Mouse (Mus musculus) liver, embryonic 14.5 days (tissue): Measurements from ENCODE around the gene Tdrd12. TPM values are rescaled to one million over a fixed set of nuclear protein-coding genes. Genes with fewer than 3 reads are reported as not detected.

Experiments
- ATAC-seq: fragments of 200-750 bp; cut with Nextera tagmentation; 2 replicates; pipeline ENCODE4 v1.8.0; 2017; ENCODE audit warnings: moderate number of reproducible peaks, mild to moderate bottlenecking, moderate library complexity; ENCODE audit not compliant: insufficient read depth
- DNase-seq, 3 experiments: peaks; one replicate each; pipeline ENCODE4 v3.0.0-alpha.2; 2012 to 2013; ENCODE audit warnings: low read depth in 3 of 3, low spot score in 3 of 3
- H3K27ac ChIP-seq: fragments of 300-500 bp; sonication (generic); 2 replicates; pipeline ENCODE4 v1.5.1; 2014; ENCODE audit warnings: moderate library complexity, mild to moderate bottlenecking, control low read depth, inconsistent platforms
- H3K27me3 ChIP-seq: fragments of 300-500 bp; sonication (generic); 2 replicates; pipeline ENCODE4 v1.6.1; 2014; ENCODE audit warnings: mild to moderate bottlenecking, low read length, moderate library complexity; ENCODE audit not compliant: control insufficient read depth, insufficient read depth
- H3K36me3 ChIP-seq: fragments of 300-500 bp; sonication (generic); replicated peaks from 2 replicates; pipeline ENCODE4 v1.6.1; 2014; ENCODE audit warnings: low read depth; ENCODE audit not compliant: control insufficient read depth, insufficient read depth
- H3K4me1 ChIP-seq, 2 experiments: fragments of 200-500 bp in 1 of 2; fragments of 300-500 bp in 1 of 2; sonication (generic) in 1 of 2; replicated peaks; 2 replicates each; pipeline ENCODE4 v1.6.1; 2012 to 2014; ENCODE audit warnings: antibody characterized with exemption in 1 of 2, inconsistent platforms in 1 of 2, low read length in 1 of 2; ENCODE audit not compliant: control insufficient read depth in 2 of 2, insufficient read depth in 2 of 2
- H3K4me2 ChIP-seq: fragments of 300-500 bp; sonication (generic); 2 replicates; pipeline ENCODE4 v1.6.1; 2014; ENCODE audit warnings: low read depth, mild to moderate bottlenecking, control low read depth, moderate library complexity
- H3K4me3 ChIP-seq, 2 experiments: fragments of 200-500 bp in 1 of 2; fragments of 300-500 bp in 1 of 2; sonication (generic) in 1 of 2; 2 replicates each; pipeline ENCODE4 v1.5.1; 2012 to 2014; ENCODE audit warnings: low read depth in 2 of 2, low read length in 2 of 2, mild to moderate bottlenecking in 2 of 2, control low read depth in 1 of 2, inconsistent platforms in 1 of 2, moderate library complexity in 1 of 2; ENCODE audit not compliant: insufficient read depth in 1 of 2
- H3K9ac ChIP-seq: fragments of 300-500 bp; sonication (generic); replicated peaks from 2 replicates; pipeline ENCODE4 v1.6.1; 2014; ENCODE audit warnings: mild to moderate bottlenecking, control low read depth, moderate library complexity
- H3K9me3 ChIP-seq: fragments of 300-500 bp; sonication (generic); 2 replicates; pipeline ENCODE4 v1.6.1; 2016; ENCODE audit warnings: low read length, mixed read lengths; ENCODE audit not compliant: control insufficient read depth
- CTCF ChIP-seq: IDR thresholded peaks from 2 replicates; pipeline ENCODE4 v1.5.1; 2016; ENCODE audit warnings: antibody characterized with exemption, low read depth, control low read depth
- EP300 ChIP-seq: IDR thresholded peaks from 2 replicates; pipeline ENCODE4 v1.6.1; 2016; ENCODE audit warnings: antibody characterized with exemption, low read depth
- WGBS: fragments of 180-500 bp; shearing (Covaris S2); extraction: QIAGEN DNeasy Blood & Tissue Kit; methylation state at CpG from one replicate; pipeline ENCODE4 v1.1.7; 2014; ENCODE audit not compliant: insufficient replicate concordance; 5-methylcytosine and 5-hydroxymethylcytosine counted together
- polyA plus RNA-seq, 2 experiments: library from polyadenylated mRNA; depleted of rRNA in 1 of 2; stranded (reverse) in 1 of 2; unstranded in 1 of 2; fragments of >200 nt; fragmentation: Nextera tagmentation in 1 of 2; extraction: Ambion mirVana in 1 of 2; gene quantifications; 2 replicates each; pipeline versions ENCODE4 v1.2.1 to v1.2.3; 2012 to 2014

Tdrd12 gene
- polyA plus RNA-seq, 2 experiments, result 0.10 TPM; not detected in 1

GRCm38 (mm10) chr7:35584786-35585190 is 47.2 kb upstream of the Tdrd12 start:
- Histone ChIP-seq H3K4me2 (peak overlapping the region; percentile 93), H3K4me3 (peak overlapping the region; percentile 70 to 78), H3K27me3 (peaks cover 36% of the 10 kb centered on the region), H3K4me1 (peaks cover 27 to 29% of the 10 kb centered on the region in 2 experiments), H3K27ac (no peak overlapping the region), H3K9ac (no peak overlapping the region; the same call in 1 of the 2 replicates), H3K9me3 (no peaks in the 10 kb centered on the region), H3K36me3 (no peaks in the 10 kb centered on the region)
- ATAC-seq, result no peak
- TF ChIP-seq EP300 (no peak), CTCF (no peak)
- under 1% methylated on average over 50 of the region's 50 CpGs for WGBS
- no peak for DNase-seq

DNA sequence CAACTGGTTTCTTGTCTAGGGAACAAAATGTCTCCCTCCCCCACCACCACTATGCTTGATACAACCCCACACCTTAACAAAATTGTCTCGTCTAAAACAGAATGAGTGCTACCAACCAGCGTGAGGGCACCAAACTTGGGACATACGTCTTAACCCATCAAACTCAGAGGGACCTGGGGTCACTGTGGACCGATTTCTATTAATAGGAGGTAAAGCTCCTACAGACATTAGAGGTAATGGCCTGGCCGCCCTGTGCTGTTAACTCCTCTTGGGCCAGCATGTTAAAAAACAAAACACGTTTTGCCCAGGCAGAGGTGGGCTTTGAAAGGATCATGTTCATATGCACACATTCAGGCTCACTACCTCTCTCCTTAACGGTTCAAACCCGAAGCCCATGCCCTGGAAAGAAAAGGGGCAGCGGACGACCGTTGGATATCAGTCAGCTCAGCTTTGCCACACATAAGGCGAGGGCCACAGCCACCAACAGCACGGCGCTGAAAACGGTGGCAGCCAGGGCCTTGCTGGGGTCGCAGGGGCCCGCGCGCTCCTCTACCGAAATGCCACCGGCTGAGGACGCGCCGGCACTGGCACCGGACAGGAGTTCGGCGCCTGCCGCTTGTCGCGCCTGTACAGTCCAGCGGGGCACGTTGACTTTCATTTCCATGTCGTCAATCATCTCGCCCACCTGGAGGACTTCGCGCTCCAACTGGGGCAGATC is 46.7 kb upstream of the Tdrd12 start:
- Histone ChIP-seq H3K9me3 (no peaks in the 10 kb centered on the region), H3K27me3 (peaks cover 36% of the 10 kb centered on the region), H3K4me2 (peak overlapping the region; percentile 93), H3K27ac (no peak overlapping the region), H3K4me3 (peak overlapping the region; percentile 70 to 78), H3K36me3 (no peaks in the 10 kb centered on the region), H3K4me1 (peaks cover 22 to 25% of the 10 kb centered on the region in 2 experiments), H3K9ac (no peak overlapping the region; the same call in 1 of the 2 replicates)
- TF ChIP-seq EP300, result no peak
- no peak for TF ChIP-seq CTCF
- no peak for DNase-seq
- 7% methylated on average over 36 of the region's 36 CpGs for WGBS
- ATAC-seq, result no peak

- TF ChIP-seq CTCF (no peak), EP300 (no peak)
- H3K9ac ChIP-seq, result no peak overlapping the region
- 33% methylated on average over 11 of the region's 11 CpGs for WGBS
- peaks cover 36% of the 10 kb centered on the region for H3K27me3 ChIP-seq
- no peak overlapping the region for H3K27ac ChIP-seq
- peaks cover 15 to 18% of the 10 kb centered on the region in 2 experiments for H3K4me1 ChIP-seq
- no peak for DNase-seq
- H3K4me2 ChIP-seq, result no peak overlapping the region
- no peaks in the 10 kb centered on the region for H3K36me3 ChIP-seq
- no peak overlapping the region for H3K4me3 ChIP-seq
- no peaks in the 10 kb centered on the region for H3K9me3 ChIP-seq
- ATAC-seq, result no peak
These were observed 46.0 kb upstream of the Tdrd12 start for GRCm38 (mm10) chr7:35583476-35584025.

GRCm38 (mm10) chr7:35582719-35583118 is 45.2 kb upstream of the Tdrd12 start:
- Histone ChIP-seq H3K4me1 (peaks cover 7 to 10% of the 10 kb centered on the region in 2 experiments), H3K4me3 (no peak overlapping the region), H3K36me3 (no peaks in the 10 kb centered on the region), H3K9me3 (no peaks in the 10 kb centered on the region), H3K9ac (no peak overlapping the region), H3K4me2 (no peak overlapping the region), H3K27ac (no peak overlapping the region), H3K27me3 (peaks cover 36% of the 10 kb centered on the region)
- no peak for ATAC-seq
- 53% methylated on average over 5 of the region's 5 CpGs for WGBS
- no peak for DNase-seq
- TF ChIP-seq EP300 (no peak), CTCF (peak; percentile 69)

DNA sequence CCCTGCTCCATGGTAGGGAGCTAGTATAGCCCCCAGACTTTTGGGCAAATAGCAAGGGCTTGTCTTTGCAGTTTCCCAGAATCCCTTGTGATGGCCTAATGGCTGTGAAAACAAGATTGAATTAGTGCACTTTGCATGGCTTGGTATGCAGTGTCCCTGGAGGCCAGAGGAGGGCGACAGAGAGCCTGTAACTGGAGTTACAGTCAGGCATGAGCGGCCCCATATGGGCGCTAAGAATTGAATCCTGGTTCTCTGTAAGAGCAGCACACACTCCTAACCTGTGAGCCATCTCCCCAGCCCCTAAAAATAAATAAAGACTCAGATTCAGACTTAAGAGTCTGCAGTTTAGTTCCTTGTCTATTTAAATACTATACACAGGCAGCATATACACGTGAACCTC is 42.3 kb upstream of the Tdrd12 start:
- no peak for TF ChIP-seq EP300
- TF ChIP-seq CTCF, result peak; percentile 89
- Histone ChIP-seq H3K27ac (no peak overlapping the region), H3K9ac (no peak overlapping the region), H3K4me2 (no peak overlapping the region), H3K27me3 (peaks cover 29% of the 10 kb centered on the region), H3K4me1 (peaks cover 0 to 4% of the 10 kb centered on the region in 2 experiments; a peak in 1 of 4 replicates), H3K36me3 (no peaks in the 10 kb centered on the region), H3K9me3 (no peaks in the 10 kb centered on the region), H3K4me3 (no peak overlapping the region)
- no peak for DNase-seq
- WGBS, result 40% methylated on average over 4 of the region's 4 CpGs
- ATAC-seq, result peak; percentile 42; the same call in 1 of the 2 replicates
